Mouse (Mus musculus): ENCODE measurements around the gene Ctsll3. TPM values are rescaled to one million over a fixed set of nuclear protein-coding genes. Genes with fewer than 3 reads are reported as not detected.

Gene Ctsll3
- not detected in 2 replicates for polyA plus RNA-seq (2012; rRNA removed)

GRCm38 (mm10) chr13:60802749-60803148, at the start of gene Ctsll3:
Gene Ctsll3 (minus strand): TSS chr13:60802849.

GRCm38 (mm10) chr13:60786264-60786663, 16.4 kb downstream of the Ctsll3 start, which contains the start of gene BC051665:
Gene BC051665 (minus strand): TSS chr13:60786364.

Other genes starting within 250 kb of the Ctsll3 start
- 6.3 and 6.9 TPM in 2 replicates for gene Dapk1, start 200.9 kb downstream of the Ctsll3 start, polyA plus RNA-seq (2012; rRNA removed)
- gene BC051665, start 16.5 kb downstream of the Ctsll3 start, polyA plus RNA-seq (2012; rRNA removed) = not detected in 2 replicates
- gene 4930486L24Rik, start 61.6 kb upstream of the Ctsll3 start, polyA plus RNA-seq (2012; rRNA removed) = 0.15 TPM in 2 replicates
- gene Gm49392, start 94.0 kb upstream of the Ctsll3 start, polyA plus RNA-seq (2012; rRNA removed) = 0.05 TPM in 1 of 2 replicates, not detected in the other
- 5.5 TPM in 2 replicates for gene Ctla2b, start 94.6 kb upstream of the Ctsll3 start, polyA plus RNA-seq (2012; rRNA removed)
- gene Tpbpb, start 102.0 kb upstream of the Ctsll3 start, polyA plus RNA-seq (2012; rRNA removed) = 0.37 and 2.0 TPM in 2 replicates
- not detected in 2 replicates for gene Gm49393, start 132.7 kb upstream of the Ctsll3 start, polyA plus RNA-seq (2012; rRNA removed)
- 5.8 and 6.1 TPM in 2 replicates for gene Gm49391, start 133.7 kb upstream of the Ctsll3 start, polyA plus RNA-seq (2012; rRNA removed)
- gene Ctla2a, start 133.8 kb upstream of the Ctsll3 start, polyA plus RNA-seq (2012; rRNA removed) = 16.9 and 18.1 TPM in 2 replicates
- 0.69 and 2.2 TPM in 2 replicates for gene Tpbpa, start 139.1 kb upstream of the Ctsll3 start, polyA plus RNA-seq (2012; rRNA removed)
- gene Ctsj, start 203.1 kb upstream of the Ctsll3 start, polyA plus RNA-seq (2012; rRNA removed) = 0.05 and 0.20 TPM in 2 replicates
- gene Ctsq, start 237.8 kb upstream of the Ctsll3 start, polyA plus RNA-seq (2012; rRNA removed) = 0.03 and 0.15 TPM in 2 replicates

Data from liver, embryonic 14 days (tissue).